9 mouse cellular contexts compared by ENCODE assay signal in the genomic region with DNA sequence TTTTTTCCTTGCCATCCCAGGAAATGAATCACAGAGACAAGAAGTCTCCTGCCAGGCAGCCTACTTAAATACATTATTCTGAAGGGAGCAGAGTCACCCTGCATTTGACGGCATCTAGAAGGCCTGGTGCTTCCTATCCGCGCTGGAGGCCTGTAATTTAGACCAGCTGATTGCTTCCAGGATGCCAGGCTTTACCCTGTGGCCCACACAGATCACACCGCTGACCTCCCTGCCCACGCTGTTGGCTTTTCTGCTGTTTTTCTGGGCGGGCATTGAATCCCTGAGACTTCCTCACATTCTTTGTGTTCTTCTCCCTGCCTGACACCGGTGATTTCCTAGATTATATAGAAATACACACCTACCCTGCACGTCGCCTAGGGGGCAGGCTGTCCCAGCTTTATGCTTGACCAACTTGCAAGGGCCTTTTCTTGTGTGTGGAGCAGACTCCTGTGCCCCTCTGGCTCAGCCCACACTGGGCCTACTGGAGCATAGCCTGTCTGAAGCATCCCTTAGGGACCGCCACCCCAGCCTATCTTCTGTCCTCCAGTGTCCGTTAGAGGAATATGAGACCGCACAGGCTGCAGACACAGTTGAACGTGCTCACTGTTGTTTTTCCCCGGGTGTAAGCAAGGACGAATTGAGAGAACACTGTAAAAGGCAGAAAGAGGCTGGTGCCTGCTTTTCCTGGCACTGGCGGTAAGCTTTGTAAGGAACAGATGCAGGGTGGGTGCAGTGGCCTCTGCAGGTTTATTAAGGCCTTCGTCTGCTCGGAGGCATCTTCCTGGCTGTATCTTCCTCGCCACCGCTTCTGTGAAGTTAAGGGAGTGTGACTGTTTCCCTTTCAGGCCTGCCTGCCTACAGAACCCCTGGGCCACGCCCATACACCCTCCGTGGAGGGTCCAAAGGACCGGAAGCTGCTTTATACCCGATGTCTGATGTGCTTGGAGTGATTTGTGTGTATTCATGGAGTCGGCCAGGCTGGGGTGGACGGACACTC. TPM values are rescaled to one million over a fixed set of nuclear protein-coding genes. Genes with fewer than 3 reads are reported as not detected.
DNase-seq lines count a peak whose midpoint lies in the region; ATAC-seq and TF ChIP-seq lines count a peak whose summit lies in the region.
"Had no signal": no experiment of that assay in that cellular context is flagged by ENCODE, and none has a peak within 500 bp of the region (broad histone marks: within the 10 kb centered on the region; RNA-seq: fewer than 3 reads in every experiment).

No protein-coding gene starts in this region.

- H3K4me1 ChIP-seq in forebrain, embryonic 11.5 days (replicated peaks; ENCODE audit: control insufficient read depth, insufficient read depth, low read length) = peaks cover 6% of the 10 kb centered on the region; the same call in 1 of the 2 replicates
- peaks cover 18% of the 10 kb centered on the region for H3K4me1 ChIP-seq in forebrain, embryonic 12.5 days
- peaks cover 8% of the 10 kb centered on the region; the same call in 1 of the 2 replicates for H3K4me1 ChIP-seq in stomach, embryonic 15.5 days
- no peaks in the 10 kb centered on the region for H3K4me1 ChIP-seq in stomach, postnatal 0 days (replicated peaks; ENCODE audit: control insufficient read depth, insufficient read depth)
- H3K4me1 ChIP-seq in hindbrain, embryonic 14.5 days (replicated peaks; ENCODE audit: control insufficient read depth, insufficient read depth, low read length) = peaks cover 16% of the 10 kb centered on the region

- H3K36me3 ChIP-seq in forebrain, embryonic 11.5 days (ENCODE audit: control insufficient read depth, insufficient read depth, low read length) = no peaks in the 10 kb centered on the region
- no peaks in the 10 kb centered on the region for H3K36me3 ChIP-seq in forebrain, embryonic 12.5 days (replicated peaks)
- H3K36me3 ChIP-seq in stomach, embryonic 15.5 days = no peaks in the 10 kb centered on the region
- H3K36me3 ChIP-seq in stomach, postnatal 0 days (ENCODE audit: control insufficient read depth, insufficient read depth, low read length) = no peaks in the 10 kb centered on the region
- no peaks in the 10 kb centered on the region for H3K36me3 ChIP-seq in hindbrain, embryonic 14.5 days (replicated peaks; ENCODE audit: control insufficient read depth, insufficient read depth)
- H3K36me3 ChIP-seq: embryonic facial prominence, embryonic 15.5 days had no signal

- peak; percentile 55 for DNase-seq in forebrain, embryonic 11.5 days (ENCODE audit: low spot score)
- no peak for DNase-seq in stomach, postnatal 0 days (ENCODE audit: low spot score)
- no peak for DNase-seq in hindbrain, embryonic 14.5 days (ENCODE audit: low spot score)
- no peak for DNase-seq in ovary, postnatal 36 days (ENCODE audit: low spot score)
- DNase-seq in heart, adult 8-10 months (ENCODE audit: low spot score) = no peak
- DNase-seq in spleen, postnatal 14 days (ENCODE audit: low spot score in 2 of 2) = no peak

- ATAC-seq in forebrain, embryonic 11.5 days (replicated peaks; ENCODE audit: low FRiP score) = no peak
- no peak for ATAC-seq in forebrain, embryonic 12.5 days (ENCODE audit: low FRiP score)
- ATAC-seq in stomach, embryonic 15.5 days (ENCODE audit: insufficient read depth, low FRiP score, low read depth) = no peak
- ATAC-seq in stomach, postnatal 0 days (ENCODE audit: low FRiP score, low TSS enrichment) = no peak
- ATAC-seq in hindbrain, embryonic 14.5 days (ENCODE audit: low FRiP score) = peak; percentile 48; the same call in 1 of the 2 replicates

- no peaks in the 10 kb centered on the region for H3K9me3 ChIP-seq in forebrain, embryonic 11.5 days (ENCODE audit: control insufficient read depth, low read length)
- H3K9me3 ChIP-seq in forebrain, embryonic 12.5 days = no peaks in the 10 kb centered on the region
- H3K9me3 ChIP-seq in stomach, embryonic 15.5 days = no peaks in the 10 kb centered on the region
- H3K9me3 ChIP-seq in stomach, postnatal 0 days (ENCODE audit: control insufficient read depth, low read length) = no peaks in the 10 kb centered on the region
- H3K9me3 ChIP-seq in hindbrain, embryonic 14.5 days (ENCODE audit: control insufficient read depth, low read length) = no peaks in the 10 kb centered on the region
- H3K9me3 ChIP-seq: embryonic facial prominence, embryonic 15.5 days had no signal

- H3K27ac ChIP-seq in forebrain, embryonic 11.5 days (ENCODE audit: low read depth, low read length) = no peak overlapping the region
- H3K27ac ChIP-seq in forebrain, embryonic 12.5 days = no peak overlapping the region
- peak overlapping the region; percentile 18; the same call in 1 of the 2 replicates for H3K27ac ChIP-seq in stomach, embryonic 15.5 days
- H3K27ac ChIP-seq in stomach, postnatal 0 days (replicated peaks) = no peak overlapping the region
- no peak overlapping the region for H3K27ac ChIP-seq in hindbrain, embryonic 14.5 days
- H3K27ac ChIP-seq: embryonic facial prominence, embryonic 15.5 days had no signal

- H3K27me3 ChIP-seq in forebrain, embryonic 11.5 days (ENCODE audit: control insufficient read depth, insufficient read depth, low read length) = no peaks in the 10 kb centered on the region
- H3K27me3 ChIP-seq in forebrain, embryonic 12.5 days = no peaks in the 10 kb centered on the region
- H3K27me3 ChIP-seq in stomach, embryonic 15.5 days (replicated peaks) = no peaks in the 10 kb centered on the region
- H3K27me3 ChIP-seq in stomach, postnatal 0 days (ENCODE audit: control insufficient read depth, insufficient read depth, low read length) = no peaks in the 10 kb centered on the region
- no peaks in the 10 kb centered on the region for H3K27me3 ChIP-seq in hindbrain, embryonic 14.5 days (ENCODE audit: control insufficient read depth, insufficient read depth, low read length)
- H3K27me3 ChIP-seq: embryonic facial prominence, embryonic 15.5 days had no signal

- H3K4me2 ChIP-seq in forebrain, embryonic 11.5 days (ENCODE audit: low read depth, low read length, severe bottlenecking) = no peak overlapping the region
- no peak overlapping the region for H3K4me2 ChIP-seq in forebrain, embryonic 12.5 days
- no peak overlapping the region for H3K4me2 ChIP-seq in stomach, embryonic 15.5 days
- no peak overlapping the region for H3K4me2 ChIP-seq in stomach, postnatal 0 days (replicated peaks; ENCODE audit: low read depth)
- no peak overlapping the region for H3K4me2 ChIP-seq in hindbrain, embryonic 14.5 days (replicated peaks)
- H3K4me2 ChIP-seq: embryonic facial prominence, embryonic 15.5 days had no signal

- WGBS in forebrain, embryonic 11.5 days = 63% methylated on average over 26 of the region's 26 CpGs
- WGBS in forebrain, embryonic 12.5 days = 59% methylated on average over 26 of the region's 26 CpGs
- 70% methylated on average over 26 of the region's 26 CpGs for WGBS in stomach, embryonic 15.5 days
- WGBS in stomach, postnatal 0 days = 69% methylated on average over 26 of the region's 26 CpGs
- 43% methylated on average over 26 of the region's 26 CpGs for WGBS in hindbrain, embryonic 14.5 days

- H3K4me3 ChIP-seq in forebrain, embryonic 11.5 days (ENCODE audit: low read depth, low read length) = no peak overlapping the region
- no peak overlapping the region for H3K4me3 ChIP-seq in forebrain, embryonic 12.5 days (replicated peaks)
- H3K4me3 ChIP-seq in stomach, embryonic 15.5 days (replicated peaks) = no peak overlapping the region
- H3K4me3 ChIP-seq in stomach, postnatal 0 days (ENCODE audit: low read depth, low read length) = no peak overlapping the region
- H3K4me3 ChIP-seq in hindbrain, embryonic 14.5 days (replicated peaks; ENCODE audit: low read length) = no peak overlapping the region
- H3K4me3 ChIP-seq: embryonic facial prominence, embryonic 15.5 days had no signal

- TF ChIP-seq EP300 in stomach, postnatal 0 days (optimal IDR thresholded peaks at IDR 0.05) = no peak

- no peak overlapping the region for H3K9ac ChIP-seq in forebrain, embryonic 11.5 days (ENCODE audit: low read length)
- no peak overlapping the region for H3K9ac ChIP-seq in forebrain, embryonic 12.5 days
- no peak overlapping the region for H3K9ac ChIP-seq in stomach, embryonic 15.5 days
- no peak overlapping the region for H3K9ac ChIP-seq in stomach, postnatal 0 days (ENCODE audit: low read length)
- H3K9ac ChIP-seq in hindbrain, embryonic 14.5 days = no peak overlapping the region; the same call in 1 of the 2 replicates
- H3K9ac ChIP-seq: embryonic facial prominence, embryonic 15.5 days had no signal

- no peak for TF ChIP-seq CTCF in stomach, postnatal 0 days (IDR thresholded peaks at IDR 0.05; ENCODE audit: low read depth)

RNA-seq across cellular contexts. Expression of gene Ddo, which starts 9.3 kb away (rescaled TPM):
- 0.09 and 0.15 TPM in 2 replicates for polyA plus RNA-seq in forebrain, embryonic 11.5 days (2014; fragmentation: Nextera tagmentation; extraction: Ambion mirVana)
- 0.23 TPM in 1 of 2 replicates, not detected in the other for polyA plus RNA-seq in forebrain, embryonic 12.5 days (2016; fragmentation: Nextera tagmentation; extraction: Ambion mirVana)
- polyA plus RNA-seq in stomach, embryonic 15.5 days (2015; fragmentation: Nextera tagmentation; extraction: Ambion mirVana) = 1.4 TPM in 2 replicates
- 2.8 TPM in 2 replicates for polyA plus RNA-seq in stomach, postnatal 0 days (2015; fragmentation: Nextera tagmentation; extraction: Ambion mirVana)
- 1.3 and 1.7 TPM in 2 replicates for polyA plus RNA-seq in hindbrain, embryonic 14.5 days (2014; fragmentation: Nextera tagmentation; extraction: Ambion mirVana)
- 10 to 100 TPM; 29.8 to 39.9 (median 33.4) TPM for total RNA-seq in heart, adult 8-10 months (2022)

RNA-seq across cellular contexts. Expression of gene Mettl24, which starts 44.0 kb away (rescaled TPM):
- polyA plus RNA-seq in forebrain, embryonic 11.5 days (2014; fragmentation: Nextera tagmentation; extraction: Ambion mirVana) = 0.52 and 1.2 TPM in 2 replicates
- polyA plus RNA-seq in forebrain, embryonic 12.5 days (2016; fragmentation: Nextera tagmentation; extraction: Ambion mirVana) = 0.63 and 0.73 TPM in 2 replicates
- polyA plus RNA-seq in stomach, embryonic 15.5 days (2015; fragmentation: Nextera tagmentation; extraction: Ambion mirVana) = 3.3 and 3.4 TPM in 2 replicates
- polyA plus RNA-seq in stomach, postnatal 0 days (2015; fragmentation: Nextera tagmentation; extraction: Ambion mirVana) = 1.9 and 2.2 TPM in 2 replicates
- polyA plus RNA-seq in hindbrain, embryonic 14.5 days (2014; fragmentation: Nextera tagmentation; extraction: Ambion mirVana) = 0.33 and 0.76 TPM in 2 replicates
- 1 to 10 TPM in 3 of 4 experiments, under 1 TPM in 1; 0.90 to 2.4 (median 1.5) TPM for total RNA-seq in heart, adult 8-10 months (2022)
